Mouse (Mus musculus) retina, adult 2 months (tissue): Measurements from ENCODE around the gene Mrpl39.

ENCODE experiments used
- DNase-seq: peaks from one replicate; pipeline ENCODE4 v3.0.0-alpha.2; 2012; ENCODE audit warnings: low read depth, low spot score

Gene Mrpl39

DNA sequence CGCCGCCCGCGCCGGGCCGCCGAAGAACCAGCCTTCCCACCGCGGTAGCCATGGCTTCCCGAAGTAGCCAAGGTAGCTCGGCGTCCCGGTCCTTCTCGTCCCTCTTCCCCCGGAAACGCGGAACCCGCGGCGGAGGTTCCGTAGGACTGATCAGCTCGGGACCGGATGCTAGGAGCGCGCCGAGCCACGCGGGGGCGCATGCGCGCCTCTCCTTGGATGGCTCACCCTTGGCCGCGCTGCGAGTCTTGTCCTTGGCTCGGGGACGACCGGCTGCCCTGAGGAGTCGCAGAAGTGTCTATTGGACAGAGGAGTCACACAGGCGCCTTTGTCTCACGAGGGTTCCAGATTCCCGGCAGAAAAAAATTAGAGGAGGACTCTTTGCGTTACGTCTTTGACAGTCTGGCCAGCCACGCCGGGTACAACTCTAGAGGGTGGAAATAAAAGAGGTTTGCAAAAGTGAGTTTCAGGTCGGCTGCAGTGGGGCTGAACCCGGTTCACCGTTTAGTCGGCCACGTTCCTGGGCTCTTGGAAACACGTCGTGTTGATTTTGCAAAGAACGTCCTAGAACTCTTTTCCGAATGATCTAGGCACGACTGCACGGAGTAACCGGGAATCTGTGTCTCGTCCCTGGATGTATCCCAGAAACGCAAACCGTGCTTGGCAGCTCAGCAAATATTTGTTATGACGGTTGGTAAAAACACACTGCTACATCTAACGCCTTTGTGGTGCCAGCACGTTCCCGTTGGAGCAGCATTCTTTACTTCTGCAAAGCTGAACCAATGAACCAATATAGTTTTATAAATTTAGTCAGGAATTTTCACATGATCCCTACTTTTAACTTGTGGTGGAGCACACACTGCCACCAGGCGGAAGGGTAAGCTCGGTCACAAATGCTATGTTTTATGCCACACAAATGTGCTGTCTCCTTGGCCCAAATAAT is at the start of gene Mrpl39:
Gene Mrpl39 (minus strand): TSS at position 577 of the 940 bp plus-strand sequence.
- peak; percentile 96 for DNase-seq

DNA sequence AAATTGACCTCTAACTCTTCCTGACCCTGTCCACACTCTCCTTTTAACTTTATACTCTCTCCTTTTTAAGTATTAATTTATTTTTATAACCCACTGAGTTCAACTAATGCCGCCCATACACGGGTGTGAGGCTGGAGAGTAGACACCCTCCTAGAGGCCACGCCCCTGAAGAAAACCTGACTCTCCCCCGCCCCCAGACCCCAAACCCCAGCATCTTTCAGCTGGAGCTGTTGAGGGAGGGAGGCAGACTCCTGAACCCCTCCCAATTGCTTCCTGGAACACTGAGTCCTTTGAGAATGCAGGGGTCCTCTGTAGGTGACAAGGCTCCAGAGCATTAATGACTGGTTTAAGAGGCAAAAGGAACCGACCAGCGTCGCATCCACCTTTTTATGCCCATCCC is 49.4 kb upstream of the Mrpl39 start:
- DNase-seq: no peak

DNA sequence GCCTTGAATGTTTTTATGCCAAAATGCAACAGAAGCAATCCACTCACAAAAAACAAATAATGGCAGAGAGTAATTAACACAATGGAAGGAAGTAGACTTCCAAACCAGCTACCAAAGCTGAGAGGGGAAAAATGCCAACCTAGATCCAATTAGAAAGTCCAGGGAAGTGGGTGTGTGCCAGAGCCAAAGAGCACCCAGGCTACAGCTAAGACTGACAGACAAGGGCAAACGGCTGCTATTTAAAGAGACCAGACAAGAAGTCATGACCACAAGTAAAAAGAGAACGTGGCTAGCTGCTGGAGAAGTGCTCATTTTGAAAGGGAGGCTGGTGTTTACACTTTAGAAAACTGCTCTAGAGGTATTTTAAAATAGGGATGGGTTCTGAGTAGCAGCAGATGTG is 47.7 kb upstream of the Mrpl39 start:
- DNase-seq: no peak

DNA sequence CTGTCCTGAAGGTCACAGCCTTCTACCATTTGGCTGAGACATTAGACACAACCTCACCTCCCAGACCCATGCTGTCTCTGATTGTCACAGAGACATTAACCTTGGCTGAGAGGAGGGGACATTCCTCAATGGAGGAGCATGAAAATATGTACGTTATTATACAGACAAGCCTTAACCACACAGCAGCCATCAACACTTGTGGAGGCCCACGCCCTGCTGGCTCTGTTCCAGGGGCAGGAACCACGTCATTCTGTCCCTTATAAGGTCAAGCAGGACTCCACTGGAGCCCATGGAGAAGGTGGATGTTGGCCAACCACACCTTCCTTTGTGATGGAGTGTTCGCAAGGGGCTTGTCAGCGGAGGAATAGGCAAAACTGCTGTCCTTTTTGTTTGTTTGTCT is 44.2 kb upstream of the Mrpl39 start:
- DNase-seq: no peak

DNA sequence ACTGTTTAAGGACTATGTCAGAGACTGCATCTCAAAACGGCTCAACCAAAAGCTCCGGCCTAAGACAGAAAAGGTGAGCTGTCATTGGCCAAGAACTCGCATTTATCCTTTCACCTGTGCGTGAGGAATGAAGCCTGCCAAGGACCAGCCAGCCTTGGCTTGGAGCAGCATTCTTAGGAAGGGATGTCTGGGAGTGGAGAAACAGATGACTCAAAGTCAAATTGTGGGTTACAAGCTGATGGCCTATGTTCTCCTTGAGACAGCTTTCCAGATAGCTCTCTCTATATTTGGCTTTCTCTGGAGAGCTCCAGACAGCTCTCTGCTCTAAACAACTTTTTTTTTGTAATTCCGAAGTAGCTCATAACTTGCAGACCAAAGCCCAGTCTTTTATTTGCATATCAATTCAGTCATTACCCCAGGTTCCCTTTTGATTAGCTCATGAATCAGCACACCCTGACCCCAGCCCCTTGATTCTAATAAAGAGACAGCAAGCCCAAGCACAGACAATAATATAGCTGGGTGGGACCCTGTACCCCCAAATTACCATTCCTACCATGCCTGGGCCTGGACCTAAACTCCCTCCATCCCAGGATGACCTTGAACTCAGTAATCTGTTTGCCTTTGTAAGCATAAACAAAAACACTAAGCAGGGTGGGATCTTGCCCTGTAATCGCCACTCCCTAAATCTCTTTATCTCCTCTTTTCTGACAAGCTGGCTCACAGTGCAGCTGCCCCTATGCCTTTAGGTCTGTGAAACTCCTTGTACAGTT is 43.5 kb upstream of the Mrpl39 start:
- DNase-seq: no peak

DNA sequence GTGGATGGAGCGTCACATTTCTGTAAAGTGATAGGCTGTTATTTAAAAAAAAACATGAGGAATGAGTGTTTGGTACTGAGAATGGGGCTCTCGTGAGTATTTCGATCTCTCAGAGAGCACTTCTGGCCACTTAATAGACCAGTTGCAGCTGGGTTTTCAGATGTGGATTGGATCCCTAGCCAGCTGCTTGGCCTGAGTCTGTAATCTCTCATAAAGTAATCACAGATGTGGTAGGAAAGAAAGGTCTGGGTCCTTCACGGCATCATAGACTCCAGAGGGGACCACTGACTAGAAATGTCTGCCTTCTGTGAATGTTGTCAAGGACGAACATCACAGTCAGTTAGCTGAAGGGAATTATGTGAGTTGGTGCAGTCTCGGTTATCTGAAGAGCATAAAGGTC is 42.9 kb upstream of the Mrpl39 start:
- DNase-seq: no peak

DNA sequence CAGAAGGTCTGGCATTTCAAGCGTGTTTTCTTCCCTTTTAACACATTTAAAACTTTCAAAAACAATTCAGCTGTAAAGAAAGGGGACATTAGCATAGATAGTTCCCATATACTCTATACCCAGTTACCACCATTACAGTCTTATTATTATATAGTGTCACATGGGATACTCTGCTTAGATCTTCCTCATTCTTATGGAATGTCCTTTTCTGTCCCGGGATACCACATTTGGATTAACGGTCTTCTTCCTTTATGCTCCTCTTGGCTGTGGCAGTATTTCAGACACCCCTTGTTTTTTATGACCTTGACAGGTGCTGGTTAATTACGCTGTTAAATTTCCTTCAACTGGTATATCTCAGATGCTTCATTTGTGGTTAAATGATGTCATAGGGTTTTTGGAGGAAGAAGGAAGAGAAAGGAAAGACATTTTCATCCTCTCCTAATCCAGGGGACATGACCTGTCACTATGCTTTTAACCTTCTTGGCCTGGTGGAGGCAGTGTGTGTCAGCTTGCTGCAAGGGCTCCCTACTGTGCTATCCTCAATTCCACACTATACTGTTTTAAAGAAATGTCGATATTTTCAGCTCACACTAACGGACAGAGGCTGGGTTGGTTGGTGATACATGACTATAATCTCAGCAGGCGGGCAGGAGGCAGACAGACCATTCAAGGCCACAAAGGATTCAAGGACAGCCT is 40.7 kb upstream of the Mrpl39 start:
- no peak for DNase-seq

DNA sequence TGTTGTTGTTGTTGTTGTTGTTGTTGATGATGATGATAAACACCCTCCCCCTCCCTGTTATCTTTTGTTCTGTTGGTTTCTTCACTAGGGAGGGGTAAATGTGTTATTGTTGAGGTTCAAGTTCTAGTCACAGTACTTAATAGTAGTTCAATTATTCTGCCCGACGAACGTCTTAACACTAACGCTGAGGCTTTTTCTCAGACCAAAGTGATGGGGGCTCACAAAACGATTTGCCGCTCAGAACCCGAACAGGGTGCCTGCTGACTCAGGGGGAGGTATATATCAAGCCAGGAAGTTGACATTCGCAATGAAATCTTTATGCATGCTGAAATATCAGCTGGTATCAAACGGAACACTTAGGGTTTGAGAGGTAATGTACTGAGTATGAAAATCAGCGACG is 39.8 kb upstream of the Mrpl39 start:
- DNase-seq: no peak

DNA sequence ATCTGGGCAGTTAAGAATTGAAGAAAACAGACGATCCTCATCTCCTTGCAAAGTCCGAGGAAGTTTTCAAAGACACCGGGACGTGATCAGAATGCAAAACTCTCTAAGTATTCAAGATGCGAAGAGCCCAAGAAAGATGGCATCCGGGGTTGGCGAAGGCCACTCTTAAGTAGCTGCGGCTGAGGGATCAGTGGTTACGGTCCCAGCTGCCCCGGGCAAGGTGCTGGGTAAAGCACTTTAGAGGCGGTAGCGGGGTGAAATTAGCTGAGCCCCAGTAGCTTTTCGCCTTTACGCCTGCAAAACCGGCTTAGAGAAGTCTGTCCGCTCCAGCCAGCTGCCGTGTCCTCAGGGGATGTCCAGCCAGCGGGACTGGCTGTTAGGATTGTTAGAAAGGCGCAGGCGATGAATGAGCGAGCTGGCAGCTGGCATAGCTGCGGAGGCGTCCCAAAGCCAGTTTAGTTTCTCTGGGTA is 39.3 kb upstream of the Mrpl39 start:
- DNase-seq: peak; percentile 74

DNA sequence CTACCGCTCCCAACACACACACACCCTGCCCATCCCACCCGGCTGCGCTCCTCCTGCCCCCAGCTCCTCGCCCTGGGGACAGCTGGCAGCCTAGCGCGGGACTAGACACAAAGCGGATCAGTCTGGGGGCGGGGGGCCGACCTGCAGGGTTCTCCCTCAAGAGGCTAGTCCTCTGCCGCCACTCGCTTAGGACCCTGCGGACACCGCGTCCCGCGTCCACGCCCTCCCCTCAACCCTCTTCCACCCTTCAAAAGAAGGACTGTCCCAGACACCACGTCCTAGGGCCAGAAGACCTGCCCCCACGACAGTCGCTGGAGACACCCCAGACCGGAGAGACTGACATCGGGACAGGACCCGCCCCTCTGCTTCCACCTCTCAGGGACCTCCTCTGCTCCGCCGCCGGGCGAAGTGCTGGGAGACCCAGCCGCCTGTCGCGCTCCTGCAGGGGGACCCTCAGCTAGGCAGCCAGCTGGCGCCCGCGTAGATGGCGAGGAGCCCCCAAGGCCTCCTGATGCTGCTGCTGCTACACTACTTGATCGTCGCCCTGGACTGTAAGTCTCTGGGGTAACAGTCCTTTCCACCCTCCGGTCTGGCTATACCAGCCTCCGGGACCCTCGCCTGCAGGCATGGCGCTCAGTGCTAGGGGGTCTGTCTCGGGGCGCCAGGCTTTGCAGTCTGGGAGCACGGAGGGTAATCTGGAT is 38.6 kb upstream of the Mrpl39 start, which contains the start of gene Jam2:
Gene Jam2 (plus strand): TSS at position 121 of the 701 bp plus-strand sequence.
- peak; percentile 68 for DNase-seq

DNA sequence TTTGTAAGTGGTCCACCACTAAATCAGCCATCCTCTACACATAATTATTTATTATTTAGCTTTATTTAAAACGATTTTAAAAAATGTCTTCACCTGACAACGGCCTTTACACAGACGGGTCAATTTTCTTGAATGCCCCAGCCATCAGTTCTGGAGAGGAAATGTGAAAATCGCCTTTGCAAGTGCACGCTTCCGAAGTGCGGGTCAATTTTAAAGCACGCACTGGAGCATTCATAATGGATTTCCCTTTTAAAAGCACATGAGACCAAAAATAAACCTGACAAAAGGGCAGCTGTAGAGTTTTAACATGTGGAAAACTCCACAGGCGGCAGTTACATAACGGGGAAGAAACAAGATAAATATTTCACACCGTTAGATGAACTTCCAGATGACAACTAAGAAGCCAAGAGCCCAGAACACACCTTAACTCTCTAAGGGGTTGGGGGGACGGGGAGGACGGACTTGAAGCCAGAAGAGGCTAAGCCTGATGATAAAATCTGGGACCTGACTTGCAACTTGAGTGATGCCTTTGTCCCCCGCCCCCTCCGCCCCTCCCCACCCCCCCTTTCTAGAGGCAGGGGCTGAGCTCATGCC is 37.8 kb upstream of the Mrpl39 start:
- no peak for DNase-seq

DNA sequence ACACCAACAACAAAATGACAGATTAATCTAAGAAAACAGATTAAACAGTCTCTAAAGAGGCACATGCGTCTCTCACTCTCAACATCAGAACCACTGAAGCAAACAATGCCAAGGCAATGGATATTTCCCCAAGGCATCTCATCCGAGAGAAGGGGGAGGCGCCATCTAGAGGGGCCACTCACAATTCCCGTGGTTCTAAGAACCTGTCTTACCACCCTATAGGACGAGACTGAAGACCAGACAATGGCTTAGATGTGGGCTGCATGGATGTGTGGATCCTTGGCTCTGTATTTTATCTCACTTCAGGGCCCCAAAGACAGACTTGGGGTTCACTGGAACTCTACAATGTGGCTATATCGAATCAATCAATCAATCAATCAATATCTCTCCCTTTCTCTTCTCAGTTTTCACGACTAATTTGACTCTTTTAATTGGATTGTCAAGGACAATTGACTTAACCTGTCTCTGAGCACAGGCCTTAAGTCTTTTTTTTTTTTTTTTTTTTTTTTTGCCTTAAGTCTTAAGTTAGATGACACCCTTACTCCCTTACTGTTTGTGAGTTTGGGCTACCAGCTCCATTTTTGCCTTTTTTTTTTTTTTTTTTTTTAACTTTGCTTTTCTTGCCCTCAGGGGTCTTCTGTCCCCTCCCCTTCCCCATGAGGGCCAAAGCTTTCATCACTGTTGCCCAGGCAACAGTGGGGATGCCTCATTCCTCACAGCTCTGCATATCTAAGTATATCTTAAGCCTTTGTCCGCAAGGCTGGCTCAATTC is 37.1 kb upstream of the Mrpl39 start:
- no peak for DNase-seq

DNA sequence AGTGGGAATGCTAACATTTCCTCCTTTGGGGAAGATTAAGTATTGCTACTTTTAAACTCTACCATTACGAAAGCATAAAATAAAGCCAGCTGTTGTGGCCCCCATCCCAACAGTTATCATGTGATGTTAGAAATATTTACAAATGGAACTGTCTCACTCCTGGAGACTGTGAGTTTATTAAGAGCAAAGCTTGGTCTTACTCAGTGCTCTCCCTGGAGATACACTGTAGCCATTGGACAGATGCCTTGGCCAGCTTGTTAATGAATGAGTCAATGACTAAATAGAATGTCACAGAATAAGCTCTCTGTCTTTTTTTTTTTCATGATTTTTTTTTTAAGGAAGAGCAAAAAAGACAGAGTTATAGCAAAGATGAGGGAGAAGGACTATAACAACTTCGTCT is 35.9 kb upstream of the Mrpl39 start:
- DNase-seq: no peak

DNA sequence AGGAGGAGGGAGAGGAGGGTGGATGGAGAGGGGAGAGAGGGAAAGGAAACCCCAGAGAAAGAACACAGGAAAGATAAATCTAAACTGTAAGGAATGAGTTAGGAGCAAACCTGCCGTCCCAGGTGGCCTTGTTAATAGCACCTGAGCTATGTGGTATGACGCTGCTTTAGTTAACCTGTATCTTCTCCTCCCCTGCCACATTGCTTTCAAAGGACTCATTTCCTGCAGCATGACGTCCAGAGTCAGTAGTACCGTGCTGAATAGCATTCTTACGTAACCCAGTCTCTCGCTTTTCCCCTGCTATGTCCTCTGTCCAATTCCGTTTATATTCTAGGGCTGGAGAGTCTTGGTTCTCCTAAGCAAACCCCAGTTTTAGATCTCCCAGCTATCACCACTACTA is 35.3 kb upstream of the Mrpl39 start:
- no peak for DNase-seq

DNA sequence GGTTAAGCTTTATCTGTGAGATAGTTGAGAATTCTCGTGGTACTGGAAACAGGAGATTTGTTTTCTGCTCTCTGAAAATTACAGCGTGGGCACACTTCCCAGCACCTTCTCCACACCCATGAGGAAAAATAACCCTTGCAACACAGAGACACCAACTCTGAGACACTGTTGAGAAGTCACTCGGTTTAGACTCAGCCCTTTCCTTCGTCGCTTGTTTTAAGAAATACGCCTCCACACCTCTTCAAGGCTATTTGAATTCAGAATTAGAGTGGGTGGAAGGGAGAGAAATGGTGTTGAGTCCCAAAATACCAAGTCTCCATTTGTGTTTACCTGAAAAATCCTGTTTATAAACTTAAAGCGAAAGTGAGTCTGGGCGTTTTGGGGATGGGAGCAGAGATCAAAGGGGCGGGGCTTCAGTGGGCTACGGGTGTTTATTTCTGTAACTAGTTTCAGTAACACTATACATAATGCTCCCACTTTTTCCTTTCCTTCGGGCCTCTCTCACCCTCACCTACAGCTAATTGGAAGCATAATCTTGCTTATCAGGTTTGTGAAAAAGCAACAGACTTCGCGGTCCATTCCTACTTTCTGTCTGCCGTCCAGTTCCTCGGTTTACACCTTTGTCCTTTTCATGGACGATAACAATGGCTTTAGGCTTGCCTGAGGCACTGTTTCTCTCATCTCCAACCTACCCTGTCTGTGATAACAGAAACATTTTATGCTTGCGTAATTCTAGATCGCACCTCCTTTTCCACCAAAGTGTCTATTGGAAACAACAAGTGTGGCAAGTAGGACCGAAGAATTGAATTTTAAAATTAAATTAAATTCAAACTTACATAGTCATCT is 34.3 kb upstream of the Mrpl39 start:
- no peak for DNase-seq

DNA sequence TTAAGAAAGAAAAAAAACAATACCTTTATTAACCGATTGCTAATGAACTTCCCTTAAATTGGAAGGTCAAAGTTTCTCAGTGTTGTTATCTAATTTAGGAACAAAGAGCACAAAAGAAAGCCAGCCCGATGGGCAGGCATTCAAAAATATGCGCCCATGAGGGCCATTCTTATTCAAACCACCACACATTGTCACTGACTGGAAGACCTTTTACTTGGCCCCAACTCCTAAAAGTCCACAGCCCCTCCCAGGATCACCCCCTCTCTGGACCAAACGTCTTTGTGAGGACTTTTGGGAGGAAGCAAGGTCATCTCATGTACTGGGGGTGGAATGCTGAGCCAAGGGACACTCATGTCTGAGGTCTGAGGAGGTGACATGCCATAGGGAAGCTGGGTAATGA is 33.6 kb upstream of the Mrpl39 start:
- no peak for DNase-seq

DNA sequence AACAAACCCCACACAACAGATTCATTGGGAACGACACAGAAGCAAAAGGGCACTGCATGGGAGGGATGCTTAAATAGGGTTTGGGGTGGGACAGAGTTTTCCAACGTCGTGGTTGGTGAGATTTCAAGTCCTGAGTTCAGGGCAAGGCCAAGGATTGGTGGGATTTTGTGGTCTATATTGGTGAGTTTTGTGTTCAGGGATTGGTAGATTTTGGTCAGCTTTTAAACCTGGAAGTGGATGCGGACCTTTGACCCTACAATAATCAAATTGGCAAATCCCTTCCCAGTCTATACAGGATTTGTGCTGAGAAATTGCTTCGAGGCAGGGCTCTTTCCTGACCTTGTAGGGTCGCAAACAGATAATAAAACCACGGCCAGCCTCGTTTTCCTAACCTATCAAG is 32.4 kb upstream of the Mrpl39 start:
- no peak for DNase-seq

DNA sequence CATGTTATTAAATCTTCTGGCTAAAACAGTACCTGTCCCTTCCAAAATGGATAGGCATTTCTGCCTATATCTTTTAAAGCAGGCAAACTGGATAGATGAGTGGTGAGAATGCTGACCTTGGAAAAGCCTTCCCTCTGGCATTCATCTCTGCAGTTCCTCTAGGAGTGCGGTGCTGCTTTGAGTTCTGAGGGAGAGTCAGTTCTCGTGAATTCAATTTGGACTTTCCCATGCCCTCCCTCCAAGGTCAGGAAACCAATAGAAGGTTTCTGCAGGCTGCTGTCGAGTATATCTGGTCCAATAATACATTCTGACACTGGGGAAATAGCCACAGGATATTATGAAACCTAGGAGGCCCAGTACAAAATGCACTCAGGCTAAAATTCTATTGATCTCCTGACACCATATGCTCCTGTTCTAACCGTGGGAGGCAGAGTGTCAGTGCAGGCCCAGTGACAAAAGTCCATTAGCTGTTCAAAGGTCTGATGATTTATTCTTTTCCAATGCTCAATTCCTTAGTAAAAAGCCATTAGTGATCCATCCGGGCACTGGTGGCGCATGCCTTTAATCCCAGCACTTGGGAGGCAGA is 10.3 kb upstream of the Mrpl39 start:
- DNase-seq: no peak
